Mouse (Mus musculus): Measurements from ENCODE around the gene Mcam.
"Not testable (repeated sequence)": the region's sequence is repeated elsewhere in the genome, so short reads cannot be mapped to it uniquely, and the experiment has no call there.

Mcam gene

DNA sequence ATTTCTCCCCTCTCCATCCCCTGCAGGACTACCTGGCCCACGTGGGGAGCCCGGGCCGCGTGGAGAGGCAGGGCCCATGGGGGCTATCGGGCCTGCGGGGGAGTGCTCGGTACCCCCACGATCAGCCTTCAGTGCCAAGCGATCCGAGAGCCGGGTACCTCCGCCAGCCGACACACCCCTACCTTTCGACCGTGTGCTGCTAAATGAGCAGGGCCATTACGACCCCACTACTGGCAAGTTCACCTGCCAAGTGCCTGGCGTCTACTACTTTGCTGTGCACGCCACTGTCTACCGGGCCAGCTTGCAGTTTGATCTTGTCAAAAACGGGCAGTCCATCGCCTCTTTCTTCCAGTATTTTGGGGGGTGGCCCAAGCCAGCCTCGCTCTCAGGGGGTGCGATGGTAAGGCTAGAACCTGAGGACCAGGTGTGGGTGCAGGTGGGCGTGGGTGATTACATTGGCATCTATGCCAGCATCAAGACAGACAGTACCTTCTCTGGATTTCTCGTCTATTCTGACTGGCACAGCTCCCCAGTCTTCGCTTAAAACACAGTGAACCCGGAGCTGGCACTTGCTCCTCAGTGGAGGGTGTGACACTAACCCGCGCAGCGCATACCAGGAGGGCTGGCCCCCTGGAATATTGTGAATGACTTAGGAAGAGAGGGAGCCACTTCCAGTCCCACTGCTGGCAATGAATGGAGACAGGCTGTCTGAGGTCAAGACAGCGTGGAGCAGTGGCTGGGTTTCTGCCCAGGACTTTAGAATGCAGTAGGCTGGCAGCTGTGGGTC lies 25.8 kb upstream of the Mcam start:
- no peak for DNase-seq (ENCODE audit: low spot score in 2 of 2)

DNA sequence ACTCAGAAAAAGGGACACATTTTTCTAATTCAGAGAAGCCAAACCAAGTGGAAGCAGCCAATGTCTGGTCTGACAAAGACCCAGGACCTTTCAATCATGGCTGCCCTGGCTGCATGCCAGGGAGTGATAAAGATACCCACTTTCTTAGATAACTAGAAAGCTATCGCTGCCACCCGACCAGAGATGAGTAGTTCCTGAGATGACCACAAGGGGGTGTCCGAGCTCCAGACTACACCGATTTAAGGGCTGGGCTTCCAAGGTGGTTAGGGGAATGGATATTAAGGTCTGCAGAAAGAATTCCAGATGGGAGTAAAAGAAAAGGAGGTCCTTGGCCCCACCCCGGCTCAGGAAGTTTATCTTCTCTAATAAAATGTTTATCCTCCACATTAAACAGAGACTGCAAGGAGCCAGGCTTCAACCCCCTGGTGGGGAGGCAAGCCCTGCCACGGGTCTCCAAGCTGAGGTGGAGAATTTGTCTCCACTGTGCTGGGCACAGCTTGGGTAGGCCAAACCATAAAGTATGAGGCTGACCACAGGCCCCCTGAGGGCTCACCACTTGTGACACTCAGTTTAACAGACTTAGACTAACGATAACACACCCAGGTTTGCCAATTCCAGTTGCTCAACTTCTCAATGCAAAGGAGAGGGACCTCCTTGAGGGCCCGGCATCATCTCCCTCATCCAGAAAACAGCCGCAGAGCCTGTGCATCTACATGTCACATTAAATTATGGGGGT lies 24.7 kb upstream of the Mcam start:
- peak in 1 of 2 experiments; percentile 77 for DNase-seq (ENCODE audit: low spot score in 2 of 2)

GRCm38 (mm10) chr9:44111909-44112308 lies 22.4 kb upstream of the Mcam start:
- not testable (repeated sequence) for DNase-seq (ENCODE audit: low spot score in 2 of 2)

- peak; percentile 95 for DNase-seq (ENCODE audit: low spot score in 2 of 2)
These were observed 21.0 kb upstream of the Mcam start, which contains the start of the genes Gm49380 and Rnf26 for GRCm38 (mm10) chr9:44113105-44113789. Gene Gm49380 (minus strand): TSS chr9:44113500. Gene Rnf26 (minus strand): TSS chr9:44113517.

GRCm38 (mm10) chr9:44114453-44114852 lies 19.8 kb upstream of the Mcam start:
- no peak for DNase-seq (ENCODE audit: low spot score in 2 of 2)

DNA sequence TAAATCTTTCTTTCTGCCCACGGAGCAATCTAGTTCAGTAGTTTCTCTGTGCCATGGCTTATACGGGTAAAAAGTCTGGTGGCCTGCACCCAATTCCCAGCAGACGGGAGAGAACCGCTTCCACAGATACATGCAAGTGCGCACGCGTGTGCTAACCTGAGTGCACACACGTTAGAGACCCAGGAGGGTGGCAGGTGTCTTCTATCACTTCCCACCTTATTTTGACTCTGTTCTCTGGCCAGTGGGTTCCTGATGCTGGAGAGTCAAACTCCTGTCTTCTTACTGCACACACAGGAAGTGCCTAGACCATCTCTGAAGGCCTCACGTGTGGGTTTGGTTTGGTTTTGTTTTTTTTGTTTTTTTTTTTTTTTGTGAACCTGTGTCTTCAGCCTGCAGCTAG lies 18.7 kb upstream of the Mcam start:
- no peak for DNase-seq (ENCODE audit: low spot score in 2 of 2)

GRCm38 (mm10) chr9:44116182-44116581 lies 18.1 kb upstream of the Mcam start:
- DNase-seq (ENCODE audit: low spot score in 2 of 2) = no peak

DNA sequence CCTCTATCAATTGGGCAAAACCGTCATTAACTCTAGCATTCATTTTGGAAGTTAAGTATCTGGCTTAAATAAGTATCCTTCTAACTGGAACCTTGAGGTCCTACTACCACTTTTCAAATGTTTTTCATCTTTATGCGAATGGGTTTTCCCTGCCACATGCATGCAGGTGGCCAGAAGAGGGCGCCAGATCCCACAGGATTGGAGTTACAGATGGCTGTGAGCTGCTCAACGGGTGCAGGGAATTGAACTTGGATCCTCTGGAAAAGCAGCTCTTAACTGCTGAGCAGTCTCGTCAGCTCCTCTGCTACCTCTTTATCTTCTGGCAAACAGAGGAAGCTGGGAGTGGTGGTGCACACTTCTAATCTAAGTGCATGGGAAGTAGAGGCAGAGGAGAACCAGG lies 15.3 kb upstream of the Mcam start:
- no peak for DNase-seq (ENCODE audit: low spot score in 2 of 2)

GRCm38 (mm10) chr9:44119948-44120465 lies 14.3 kb upstream of the Mcam start:
- no peak for DNase-seq (ENCODE audit: low spot score in 2 of 2)

DNA sequence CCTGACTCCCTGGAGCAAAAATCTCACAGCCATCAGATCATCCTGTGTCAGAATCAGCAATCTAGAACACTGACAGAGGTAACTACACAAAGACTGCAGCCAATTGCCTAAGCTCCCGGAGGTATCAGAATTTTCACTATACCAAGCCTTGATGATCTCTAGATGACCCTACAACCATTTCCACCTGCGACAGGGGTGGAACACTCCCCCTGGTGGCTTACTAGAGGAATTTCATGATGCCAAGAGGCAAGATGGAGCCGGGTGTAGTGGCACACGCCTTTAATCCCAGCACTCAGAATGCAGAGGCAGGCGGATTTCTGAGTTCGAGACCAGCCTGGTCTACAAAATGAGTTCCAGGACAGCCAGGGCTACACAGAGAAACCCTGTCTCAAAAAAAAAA lies 10.0 kb upstream of the Mcam start:
- DNase-seq (ENCODE audit: low spot score in 2 of 2) = no peak

DNA sequence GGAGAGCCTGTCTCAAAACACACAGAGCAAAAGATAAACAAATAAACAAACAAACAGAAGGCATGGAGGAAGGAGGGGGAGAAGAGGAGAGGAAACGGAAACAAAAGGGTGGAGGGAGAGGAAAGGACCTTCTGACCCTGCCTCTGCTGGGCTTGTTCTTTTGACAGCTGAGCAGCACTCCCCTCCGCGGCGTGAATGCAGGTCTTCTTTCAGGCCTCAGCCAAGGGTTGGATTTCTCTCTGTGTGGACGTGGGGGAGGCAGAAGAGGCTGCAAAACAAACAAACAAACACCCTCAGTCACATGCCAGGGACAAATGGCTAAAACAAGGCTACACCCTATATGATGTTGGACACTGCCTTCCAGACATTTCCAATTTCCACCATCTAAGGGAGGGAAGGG lies 9.2 kb upstream of the Mcam start:
- DNase-seq (ENCODE audit: low spot score in 2 of 2) = no peak

DNA sequence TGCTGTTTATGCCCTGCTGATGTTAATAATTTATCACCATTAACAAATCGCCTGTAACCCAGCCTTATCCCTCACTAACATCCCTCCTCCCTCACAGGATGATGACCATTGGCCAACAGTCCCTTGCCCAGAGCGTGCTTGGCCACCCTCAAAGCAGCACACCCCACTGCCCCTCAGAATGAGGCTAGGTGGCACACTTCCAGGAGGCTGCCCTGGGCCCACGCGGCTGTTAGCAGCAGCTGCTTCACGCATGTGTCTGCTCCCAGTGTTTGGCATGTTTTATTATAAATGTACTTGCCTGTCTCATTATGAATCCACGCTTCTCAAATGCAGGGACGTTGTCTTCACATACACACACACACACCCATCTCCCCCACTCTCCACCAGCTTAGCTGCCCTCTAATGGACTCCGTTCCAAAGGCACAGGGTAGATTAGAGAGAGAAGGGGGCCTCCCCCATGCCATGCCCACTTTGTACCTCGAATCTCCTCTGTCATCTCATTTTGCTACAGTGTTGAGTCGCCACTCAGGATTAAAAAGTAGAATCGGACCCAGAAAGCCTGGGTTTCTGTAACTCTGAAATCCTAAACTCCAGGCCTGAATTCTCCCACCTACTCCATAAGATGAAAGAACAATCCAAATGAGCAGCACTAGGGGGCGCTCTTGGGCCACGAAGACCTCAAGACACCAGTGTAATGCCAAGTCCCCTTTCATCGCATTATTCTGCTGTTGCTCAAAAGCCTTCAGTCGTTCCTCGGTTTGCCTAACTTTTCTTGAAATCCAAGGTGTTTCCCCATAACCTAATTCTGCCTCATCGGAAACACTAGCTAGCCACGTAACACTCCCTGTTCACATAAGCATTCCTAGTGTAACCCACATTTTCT lies 8.5 kb upstream of the Mcam start:
- DNase-seq (ENCODE audit: low spot score in 2 of 2) = peak; percentile 71 to 82

GRCm38 (mm10) chr9:44126746-44127145 lies 7.5 kb upstream of the Mcam start:
- no peak for DNase-seq (ENCODE audit: low spot score in 2 of 2)

GRCm38 (mm10) chr9:44127351-44127801 lies 6.9 kb upstream of the Mcam start:
- no peak for DNase-seq (ENCODE audit: low spot score in 2 of 2)

DNA sequence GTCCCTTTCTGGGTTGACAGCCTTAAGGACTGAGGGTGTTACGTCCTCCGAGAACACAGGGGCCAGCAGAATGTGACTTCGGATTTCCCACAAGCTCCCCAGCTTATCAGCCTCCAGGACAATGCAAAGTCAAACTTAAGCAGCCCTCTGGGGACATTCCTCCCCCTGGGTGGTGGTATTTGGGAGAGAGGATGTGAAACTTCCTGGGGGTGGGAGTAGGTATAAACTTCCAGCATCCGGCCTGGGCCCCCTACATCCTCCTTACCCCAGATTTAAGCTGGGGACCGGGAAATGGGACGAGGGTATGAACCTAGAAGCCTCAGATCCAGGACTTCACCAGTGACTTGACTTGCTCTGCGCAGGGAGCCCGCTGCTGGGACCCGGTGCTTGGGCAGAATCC lies 4.6 kb upstream of the Mcam start:
- no peak for DNase-seq (ENCODE audit: low spot score in 2 of 2)

DNA sequence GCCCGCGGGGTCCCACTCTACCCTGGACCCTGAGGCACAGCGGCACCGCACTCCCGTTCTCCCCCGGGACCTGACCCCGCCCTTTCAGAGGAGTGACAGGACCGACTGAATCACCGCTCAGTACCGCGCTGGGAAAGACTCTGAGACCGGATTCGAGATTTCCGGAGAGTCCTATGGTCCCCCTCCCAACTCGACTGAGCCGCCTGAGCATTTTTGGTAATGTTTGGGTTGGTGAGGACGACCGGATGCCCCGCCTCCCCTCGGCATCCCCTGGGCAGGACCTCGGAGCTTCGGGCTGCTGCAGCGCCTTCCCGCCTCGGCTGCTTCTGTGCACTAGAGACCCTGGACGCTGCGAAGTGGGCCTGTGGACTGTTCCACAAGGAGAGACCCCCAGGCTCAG lies 4.2 kb upstream of the Mcam start:
- DNase-seq (ENCODE audit: low spot score in 2 of 2) = no peak

- no peak for DNase-seq (ENCODE audit: low spot score in 2 of 2)
These were observed 3.5 kb upstream of the Mcam start for GRCm38 (mm10) chr9:44130581-44131275.

- no peak for DNase-seq (ENCODE audit: low spot score in 2 of 2)
These were observed 3.0 kb upstream of the Mcam start for GRCm38 (mm10) chr9:44131276-44131590.

- DNase-seq (ENCODE audit: low spot score in 2 of 2) = no peak
These were observed 2.1 kb upstream of the Mcam start for GRCm38 (mm10) chr9:44132200-44132599.

GRCm38 (mm10) chr9:44133287-44133686 lies 982 bp upstream of the Mcam start:
- DNase-seq (ENCODE audit: low spot score in 2 of 2) = no peak
